Mouse (Mus musculus) heart, embryonic 16.5 days (tissue): ENCODE data around the gene Cyfip2. TPM values are rescaled to one million over a fixed set of nuclear protein-coding genes. Genes with fewer than 3 reads are reported as not detected.

Experiments used
- ATAC-seq: fragments of 200-750 bp; cut with Nextera tagmentation; replicated peaks from 2 replicates; pipeline ENCODE4 v1.8.0; 2017; ENCODE audit warnings: moderate number of reproducible peaks; ENCODE audit not compliant: insufficient read depth, low FRiP score; ENCODE audit errors: extremely low read depth
- H3K27ac ChIP-seq: fragments of 300-500 bp; sonication (generic); 2 replicates; pipeline ENCODE4 v1.5.1; 2014; ENCODE audit warnings: mild to moderate bottlenecking, low read length, control low read depth, moderate library complexity
- H3K27me3 ChIP-seq: fragments of 300-500 bp; sonication (generic); 2 replicates; pipeline ENCODE4 v1.6.1; 2014; ENCODE audit warnings: low read length, mixed read lengths; ENCODE audit not compliant: control insufficient read depth, insufficient read depth
- H3K36me3 ChIP-seq: fragments of 300-500 bp; sonication (generic); 2 replicates; pipeline ENCODE4 v1.6.1; 2014; ENCODE audit not compliant: control insufficient read depth, insufficient read depth
- H3K4me1 ChIP-seq: fragments of 300-500 bp; sonication (generic); 2 replicates; pipeline ENCODE4 v1.6.1; 2014; ENCODE audit warnings: low read length, mixed read lengths; ENCODE audit not compliant: control insufficient read depth, insufficient read depth
- H3K4me2 ChIP-seq: fragments of 300-500 bp; sonication (generic); 2 replicates; pipeline ENCODE4 v1.6.1; 2014; ENCODE audit warnings: low read depth, mild to moderate bottlenecking, control low read depth, low read length
- H3K4me3 ChIP-seq: fragments of 300-500 bp; sonication (generic); 2 replicates; pipeline ENCODE4 v1.5.1; 2014; ENCODE audit warnings: mild to moderate bottlenecking, control low read depth, low read length
- H3K9ac ChIP-seq: fragments of 300-500 bp; sonication (generic); 2 replicates; pipeline ENCODE4 v1.6.1; 2014; ENCODE audit warnings: low read length, control low read depth
- H3K9me3 ChIP-seq: fragments of 300-500 bp; sonication (generic); replicated peaks from 2 replicates; pipeline ENCODE4 v1.6.1; 2016; ENCODE audit warnings: low read length; ENCODE audit not compliant: control insufficient read depth
- WGBS: fragments of 180-500 bp; shearing (Covaris S2); extraction: QIAGEN DNeasy Blood & Tissue Kit; methylation state at CpG from one replicate; pipeline ENCODE4 v1.1.7; 2014; 5-methylcytosine and 5-hydroxymethylcytosine counted together
- polyA plus RNA-seq: library from polyadenylated mRNA; unstranded; fragments of >200 nt; fragmentation: Nextera tagmentation; extraction: Ambion mirVana; gene quantifications from 2 replicates; pipeline ENCODE4 v1.2.1, GENCODE M21; 2015

Cyfip2 gene
- polyA plus RNA-seq, 1 experiment from 2014 or later: 14.8 TPM

GRCm38 (mm10) chr11:46310647-46311063, 2.0 kb downstream of the Cyfip2 start:
- peaks cover 12% of the 10 kb centered on the region; the same call in 1 of the 2 replicates for H3K4me1 ChIP-seq
- H3K9ac ChIP-seq: no peak overlapping the region
- no peaks in the 10 kb centered on the region for H3K9me3 ChIP-seq
- H3K27me3 ChIP-seq: no peaks in the 10 kb centered on the region
- H3K4me3 ChIP-seq: peak overlapping the region; percentile 87; the same call in 1 of the 2 replicates
- no peak for ATAC-seq
- H3K36me3 ChIP-seq: no peaks in the 10 kb centered on the region
- WGBS: 69% methylated on average over 5 of the region's 5 CpGs
- H3K27ac ChIP-seq: no peak overlapping the region
- H3K4me2 ChIP-seq: peak overlapping the region; percentile 97; the same call in 1 of the 2 replicates

GRCm38 (mm10) chr11:46309808-46310555, 2.7 kb downstream of the Cyfip2 start:
- Histone ChIP-seq H3K36me3 (no peaks in the 10 kb centered on the region), H3K27ac (no peak overlapping the region), H3K4me3 (no peak overlapping the region), H3K27me3 (no peaks in the 10 kb centered on the region), H3K4me2 (peak overlapping the region; percentile 97), H3K9ac (no peak overlapping the region), H3K4me1 (peaks cover 12% of the 10 kb centered on the region; the same call in 1 of the 2 replicates), H3K9me3 (no peaks in the 10 kb centered on the region)
- 78% methylated on average over 10 of the region's 10 CpGs for WGBS
- ATAC-seq: no peak

GRCm38 (mm10) chr11:46309111-46309741, 3.4 kb downstream of the Cyfip2 start:
- Histone ChIP-seq H3K27ac (no peak overlapping the region), H3K9ac (no peak overlapping the region), H3K27me3 (no peaks in the 10 kb centered on the region), H3K36me3 (no peaks in the 10 kb centered on the region), H3K9me3 (no peaks in the 10 kb centered on the region), H3K4me1 (peaks cover 12% of the 10 kb centered on the region; the same call in 1 of the 2 replicates), H3K4me2 (no peak overlapping the region; the same call in 1 of the 2 replicates), H3K4me3 (no peak overlapping the region)
- ATAC-seq: no peak
- WGBS: 82% methylated on average over 20 of the region's 20 CpGs

- Histone ChIP-seq H3K9me3 (no peaks in the 10 kb centered on the region), H3K4me1 (peaks cover 12% of the 10 kb centered on the region; the same call in 1 of the 2 replicates), H3K4me2 (no peak overlapping the region), H3K36me3 (no peaks in the 10 kb centered on the region), H3K27me3 (no peaks in the 10 kb centered on the region), H3K27ac (no peak overlapping the region), H3K9ac (no peak overlapping the region), H3K4me3 (no peak overlapping the region)
- ATAC-seq: no peak
- WGBS: 69% methylated on average over 11 of the region's 11 CpGs
Measured at GRCm38 (mm10) chr11:46308271-46308974, 4.2 kb downstream of the Cyfip2 start.

DNA sequence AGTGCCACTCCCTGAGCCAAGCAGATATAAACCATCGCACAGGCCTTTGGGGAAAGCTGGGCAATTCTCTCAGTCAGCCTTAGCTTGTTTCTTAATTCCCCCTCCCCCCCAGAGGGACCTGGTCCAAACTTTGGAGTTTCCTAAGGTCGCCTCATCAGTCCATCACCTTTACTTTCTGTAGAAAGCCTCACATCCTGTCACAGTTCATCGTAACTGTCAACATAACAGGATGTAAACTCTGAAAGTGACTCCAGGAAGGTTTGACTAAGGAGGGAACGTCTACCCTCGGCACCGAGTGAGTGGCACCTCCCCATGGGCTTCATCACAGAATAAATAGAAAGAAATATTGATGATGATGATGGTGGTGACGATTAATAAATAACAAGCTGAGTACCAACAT, 4.9 kb downstream of the Cyfip2 start:
- Histone ChIP-seq H3K36me3 (no peaks in the 10 kb centered on the region), H3K4me1 (peaks cover 10% of the 10 kb centered on the region; the same call in 1 of the 2 replicates), H3K27ac (no peak overlapping the region), H3K4me2 (no peak overlapping the region), H3K9ac (no peak overlapping the region), H3K27me3 (no peaks in the 10 kb centered on the region), H3K9me3 (no peaks in the 10 kb centered on the region), H3K4me3 (no peak overlapping the region)
- 85% methylated on average over 7 of the region's 7 CpGs for WGBS
- no peak for ATAC-seq

DNA sequence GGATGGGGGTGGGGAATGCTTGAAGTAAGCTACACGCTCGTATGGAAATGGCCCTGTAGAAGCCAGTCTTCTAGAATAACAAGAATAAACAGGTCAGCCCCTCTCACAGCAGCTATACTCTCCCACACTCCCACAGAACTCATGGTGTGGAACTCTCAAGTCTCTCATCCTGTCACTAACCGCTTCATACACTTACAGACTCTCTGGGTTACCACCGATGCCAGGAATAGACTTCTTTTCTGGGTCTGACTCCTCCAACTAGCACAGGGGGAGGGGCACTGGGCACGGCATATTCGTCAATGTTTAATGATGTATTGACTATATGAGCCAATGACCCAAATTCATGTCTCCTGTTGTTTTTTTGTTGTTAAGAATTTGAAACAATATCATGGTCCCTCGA, 5.9 kb downstream of the Cyfip2 start:
- ATAC-seq: no peak
- no peak overlapping the region for H3K4me2 ChIP-seq
- no peaks in the 10 kb centered on the region for H3K36me3 ChIP-seq
- no peak overlapping the region for H3K9ac ChIP-seq
- WGBS: 79% methylated on average over 7 of the region's 7 CpGs
- H3K9me3 ChIP-seq: no peaks in the 10 kb centered on the region
- H3K27ac ChIP-seq: no peak overlapping the region
- H3K4me3 ChIP-seq: no peak overlapping the region
- peaks cover 9% of the 10 kb centered on the region; the same call in 1 of the 2 replicates for H3K4me1 ChIP-seq
- no peaks in the 10 kb centered on the region for H3K27me3 ChIP-seq

DNA sequence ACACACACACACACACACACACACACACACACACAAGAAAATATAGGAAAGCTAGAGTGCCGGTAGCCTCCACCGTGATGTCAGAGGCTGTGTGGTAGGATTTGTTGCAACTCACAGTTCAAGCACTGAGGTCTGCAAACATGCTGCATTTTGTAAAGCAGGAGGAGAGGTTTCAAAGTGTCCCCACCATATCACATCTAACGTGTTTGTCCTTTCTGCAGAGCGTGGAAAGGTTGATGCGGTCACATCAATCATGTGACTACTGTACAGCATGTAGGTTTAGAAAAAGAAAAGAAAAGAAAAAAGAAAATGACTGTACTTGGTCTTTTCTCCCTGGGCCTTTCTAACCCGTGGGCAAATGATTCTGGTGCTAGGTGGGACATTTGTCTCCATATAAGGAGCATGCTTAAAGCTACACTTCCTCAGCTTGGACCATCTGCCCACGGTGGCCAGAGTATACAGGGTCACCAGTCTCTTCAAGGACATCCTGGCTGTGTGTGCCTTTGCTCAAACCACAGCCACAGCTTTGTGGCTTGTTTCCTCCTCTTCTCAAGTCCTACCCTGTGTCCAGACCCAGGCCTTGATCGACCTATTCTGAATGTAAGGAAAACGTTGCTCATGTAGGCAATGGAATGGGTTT, 6.7 kb downstream of the Cyfip2 start:
- 70% methylated on average over 9 of the region's 9 CpGs for WGBS
- ATAC-seq: no peak
- no peak overlapping the region for H3K4me2 ChIP-seq

DNA sequence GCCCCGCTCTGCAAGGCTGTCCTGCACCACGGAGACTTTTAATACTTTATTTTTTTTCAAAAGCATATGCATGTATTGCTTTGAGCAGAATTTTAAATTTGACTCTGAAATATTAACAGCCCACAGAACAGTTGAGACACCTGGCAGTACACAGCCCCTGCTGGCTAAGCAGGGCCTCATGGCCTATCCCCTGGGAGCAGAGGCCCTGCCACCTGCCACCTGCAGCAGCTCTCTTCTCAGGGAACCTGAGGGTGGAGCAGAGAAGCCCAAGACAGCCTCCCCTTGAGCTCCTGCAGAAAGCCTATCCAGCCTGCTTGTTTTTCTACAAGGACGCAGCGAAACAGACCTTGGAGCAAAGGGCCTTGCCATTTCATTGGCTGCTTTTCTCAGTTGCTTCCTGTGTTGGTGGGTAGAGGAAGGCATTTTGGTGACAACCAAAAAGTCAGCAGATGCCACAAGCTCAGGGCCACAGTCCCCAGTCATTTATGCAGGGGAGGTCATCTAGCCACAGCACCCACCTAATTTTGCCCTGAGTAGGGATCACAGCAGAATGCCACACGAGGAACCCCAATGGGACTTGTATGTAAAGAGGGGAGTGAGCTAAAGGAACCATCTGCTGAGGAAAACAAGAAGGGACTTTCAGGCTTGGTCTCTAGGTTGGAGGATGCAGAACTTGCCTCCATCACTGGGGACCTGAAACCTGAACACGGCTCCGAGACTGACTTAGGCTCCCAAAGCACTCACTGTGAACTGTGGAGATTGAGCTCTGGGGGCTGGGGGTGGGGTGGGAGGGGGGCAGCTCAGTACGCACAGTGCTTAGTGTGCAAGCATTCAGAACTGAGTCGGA, 7.6 kb downstream of the Cyfip2 start:
- Histone ChIP-seq H3K9ac (no peak overlapping the region), H3K4me3 (no peak overlapping the region), H3K9me3 (no peaks in the 10 kb centered on the region), H3K27me3 (no peaks in the 10 kb centered on the region), H3K4me1 (0 out of 2 replicates have a peak, but pooled peaks cover 3% of the 10 kb centered on the region), H3K36me3 (no peaks in the 10 kb centered on the region), H3K4me2 (no peak overlapping the region), H3K27ac (peak overlapping the region; percentile 59)
- WGBS: 83% methylated on average over 9 of the region's 9 CpGs
- ATAC-seq: peak; percentile 54; the same call in 1 of the 2 replicates

More for the DNA sequence above, 6.7 kb downstream of the Cyfip2 start:
- no peaks in the 10 kb centered on the region for H3K36me3 ChIP-seq
- H3K9me3 ChIP-seq: no peaks in the 10 kb centered on the region
- no peak overlapping the region for H3K27ac ChIP-seq
- H3K4me1 ChIP-seq: peaks cover 3% of the 10 kb centered on the region; the same call in 1 of the 2 replicates
- no peak overlapping the region for H3K9ac ChIP-seq
- no peak overlapping the region for H3K4me3 ChIP-seq
- no peaks in the 10 kb centered on the region for H3K27me3 ChIP-seq
